Mouse (Mus musculus) midbrain, embryonic 15.5 days (tissue): ENCODE results near the gene Sox21. TPM values are rescaled to one million over a fixed set of nuclear protein-coding genes. Genes with fewer than 3 reads are reported as not detected.
A peak's percentile ranks its signal among the peaks of the same experiment; 100 is the strongest.

Experiments used
- ATAC-seq: fragments of 200-750 bp; cut with Nextera tagmentation; replicated peaks from 2 replicates; pipeline ENCODE4 v1.8.0; 2017; ENCODE audit warnings: moderate TSS enrichment
- H3K27ac ChIP-seq: fragments of 300-500 bp; sonication (generic); 2 replicates; pipeline ENCODE4 v1.5.1; 2015; ENCODE audit warnings: mild to moderate bottlenecking, inconsistent platforms
- H3K27me3 ChIP-seq: fragments of 300-500 bp; sonication (generic); replicated peaks from 2 replicates; pipeline ENCODE4 v1.6.1; 2015; ENCODE audit warnings: inconsistent platforms
- H3K36me3 ChIP-seq: fragments of 300-500 bp; sonication (generic); replicated peaks from 2 replicates; pipeline ENCODE4 v1.6.1; 2015; ENCODE audit warnings: inconsistent platforms
- H3K4me1 ChIP-seq: fragments of 300-500 bp; sonication (generic); 2 replicates; pipeline ENCODE4 v1.6.1; 2015; ENCODE audit warnings: inconsistent platforms
- H3K4me2 ChIP-seq: fragments of 300-500 bp; sonication (generic); 2 replicates; pipeline ENCODE4 v1.6.1; 2015; ENCODE audit warnings: inconsistent platforms, mild to moderate bottlenecking, moderate library complexity
- H3K4me3 ChIP-seq: fragments of 300-500 bp; sonication (generic); 2 replicates; pipeline ENCODE4 v1.5.1; 2015; ENCODE audit warnings: mild to moderate bottlenecking, inconsistent platforms
- H3K9ac ChIP-seq: fragments of 300-500 bp; sonication (generic); 2 replicates; pipeline ENCODE4 v1.6.1; 2015; ENCODE audit warnings: mild to moderate bottlenecking, inconsistent platforms
- H3K9me3 ChIP-seq: fragments of 300-500 bp; sonication (generic); 2 replicates; pipeline ENCODE4 v1.6.1; 2016; ENCODE audit warnings: inconsistent platforms
- WGBS: fragments of 180-500 bp; shearing (Covaris S2); methylation state at CpG from one replicate; pipeline ENCODE4 v1.1.7; 2015; ENCODE audit warnings: mixed read lengths; 5-methylcytosine and 5-hydroxymethylcytosine counted together
- polyA plus RNA-seq: library from polyadenylated mRNA; unstranded; fragments of >200 nt; fragmentation: Nextera tagmentation; extraction: Ambion mirVana; gene quantifications from 2 replicates; pipeline ENCODE4 v1.2.1, GENCODE M21; 2015

Gene Sox21
- polyA plus RNA-seq, 1 experiment from 2014 or later, result 9.8 TPM

- Histone ChIP-seq H3K9ac (peak overlapping the region; percentile 45), H3K36me3 (no peaks in the 10 kb centered on the region), H3K4me1 (peaks cover 41% of the 10 kb centered on the region), H3K27me3 (peaks cover 23% of the 10 kb centered on the region), H3K27ac (peak overlapping the region; percentile 85), H3K9me3 (no peaks in the 10 kb centered on the region), H3K4me2 (peak overlapping the region; percentile 74), H3K4me3 (peak overlapping the region; percentile 49)
- peak; percentile 64 for ATAC-seq
- WGBS, result under 1% methylated on average over 70 of the region's 73 CpGs
Measured at GRCm38 (mm10) chr14:118235973-118236885, 601 bp downstream of the Sox21 start.

- Histone ChIP-seq H3K36me3 (no peaks in the 10 kb centered on the region), H3K4me1 (peaks cover 46% of the 10 kb centered on the region), H3K9ac (peak overlapping the region; percentile 45), H3K4me3 (peak overlapping the region; percentile 49), H3K4me2 (peak overlapping the region; percentile 74), H3K27ac (peak overlapping the region; percentile 85), H3K27me3 (peaks cover 23% of the 10 kb centered on the region), H3K9me3 (no peaks in the 10 kb centered on the region)
- ATAC-seq, result no peak
- WGBS, result under 1% methylated on average over 54 of the region's 62 CpGs
Measured at GRCm38 (mm10) chr14:118235361-118235972, 1.4 kb downstream of the Sox21 start.

GRCm38 (mm10) chr14:118234541-118235210 lies 2.2 kb downstream of the Sox21 start:
- H3K4me3 ChIP-seq, result peak overlapping the region; percentile 49
- peak overlapping the region; percentile 85 for H3K27ac ChIP-seq
- H3K9ac ChIP-seq, result peak overlapping the region; percentile 45
- peak overlapping the region; percentile 74 for H3K4me2 ChIP-seq
- WGBS, result under 1% methylated on average over 54 of the region's 84 CpGs
- ATAC-seq, result no peak
- peaks cover 48% of the 10 kb centered on the region for H3K4me1 ChIP-seq
- H3K27me3 ChIP-seq, result peaks cover 16% of the 10 kb centered on the region
- H3K9me3 ChIP-seq, result no peaks in the 10 kb centered on the region
- no peaks in the 10 kb centered on the region for H3K36me3 ChIP-seq

GRCm38 (mm10) chr14:118233786-118234540 lies 2.9 kb downstream of the Sox21 start:
- Histone ChIP-seq H3K9me3 (no peaks in the 10 kb centered on the region), H3K4me2 (peak overlapping the region; percentile 74), H3K4me1 (peaks cover 49% of the 10 kb centered on the region), H3K27me3 (peaks cover 14% of the 10 kb centered on the region), H3K36me3 (no peaks in the 10 kb centered on the region), H3K9ac (peak overlapping the region; percentile 45), H3K4me3 (peak overlapping the region; percentile 49), H3K27ac (peak overlapping the region; percentile 85)
- 4% methylated on average over 26 of the region's 26 CpGs for WGBS
- no peak for ATAC-seq

GRCm38 (mm10) chr14:118232381-118232970 lies 4.4 kb downstream of the Sox21 start:
- H3K4me3 ChIP-seq, result peak overlapping the region; percentile 17
- peak overlapping the region; percentile 28; the same call in 1 of the 2 replicates for H3K27ac ChIP-seq
- WGBS, result 5% methylated on average over 8 of the region's 8 CpGs
- peak overlapping the region; percentile 47 for H3K4me2 ChIP-seq
- H3K9me3 ChIP-seq, result no peaks in the 10 kb centered on the region
- peaks cover 24% of the 10 kb centered on the region for H3K27me3 ChIP-seq
- H3K4me1 ChIP-seq, result peaks cover 58% of the 10 kb centered on the region
- H3K9ac ChIP-seq, result no peak overlapping the region; the same call in 1 of the 2 replicates
- no peak for ATAC-seq
- H3K36me3 ChIP-seq, result no peaks in the 10 kb centered on the region

GRCm38 (mm10) chr14:118226471-118227155 lies 10.2 kb downstream of the Sox21 start:
- peak overlapping the region; percentile 35; the same call in 1 of the 2 replicates for H3K4me2 ChIP-seq
- no peaks in the 10 kb centered on the region for H3K9me3 ChIP-seq
- H3K27ac ChIP-seq, result no peak overlapping the region
- no peak for ATAC-seq
- 0 out of 2 replicates have a peak overlapping the region, but pooled peaks have one; percentile 6 for H3K4me3 ChIP-seq
- H3K27me3 ChIP-seq, result peaks cover 41% of the 10 kb centered on the region
- H3K4me1 ChIP-seq, result peaks cover 43% of the 10 kb centered on the region
- no peaks in the 10 kb centered on the region for H3K36me3 ChIP-seq
- WGBS, result 3% methylated on average over 21 of the region's 21 CpGs
- H3K9ac ChIP-seq, result no peak overlapping the region

- H3K4me2 ChIP-seq, result peak overlapping the region; percentile 35
- H3K36me3 ChIP-seq, result no peaks in the 10 kb centered on the region
- peaks cover 41% of the 10 kb centered on the region for H3K27me3 ChIP-seq
- 0 out of 2 replicates have a peak overlapping the region, but pooled peaks have one; percentile 6 for H3K4me3 ChIP-seq
- peak; percentile 48; the same call in 1 of the 2 replicates for ATAC-seq
- under 1% methylated on average over 21 of the region's 21 CpGs for WGBS
- H3K27ac ChIP-seq, result no peak overlapping the region
- peaks cover 36% of the 10 kb centered on the region for H3K4me1 ChIP-seq
- no peak overlapping the region for H3K9ac ChIP-seq
- no peaks in the 10 kb centered on the region for H3K9me3 ChIP-seq
Measured at GRCm38 (mm10) chr14:118225911-118226310, 10.9 kb downstream of the Sox21 start.

- no peaks in the 10 kb centered on the region for H3K9me3 ChIP-seq
- ATAC-seq, result no peak
- WGBS, result 36% methylated on average over 16 of the region's 16 CpGs
- H3K27me3 ChIP-seq, result peaks cover 41% of the 10 kb centered on the region
- no peaks in the 10 kb centered on the region for H3K36me3 ChIP-seq
- H3K4me3 ChIP-seq, result no peak overlapping the region
- peaks cover 32% of the 10 kb centered on the region for H3K4me1 ChIP-seq
- peak overlapping the region; percentile 35 for H3K4me2 ChIP-seq
- H3K9ac ChIP-seq, result no peak overlapping the region
- no peak overlapping the region for H3K27ac ChIP-seq
Measured at GRCm38 (mm10) chr14:118225061-118225743, 11.6 kb downstream of the Sox21 start.

GRCm38 (mm10) chr14:118220885-118221284 lies 15.9 kb downstream of the Sox21 start:
- ATAC-seq, result no peak
- Histone ChIP-seq H3K9me3 (no peaks in the 10 kb centered on the region), H3K4me2 (no peak overlapping the region), H3K4me1 (peaks cover 5% of the 10 kb centered on the region), H3K36me3 (no peaks in the 10 kb centered on the region), H3K9ac (no peak overlapping the region), H3K4me3 (no peak overlapping the region), H3K27me3 (peaks cover 21% of the 10 kb centered on the region), H3K27ac (no peak overlapping the region)
- 90% methylated on average over 1 of the region's 1 CpGs for WGBS

- Histone ChIP-seq H3K4me3 (no peak overlapping the region), H3K9me3 (no peaks in the 10 kb centered on the region)
- 93% methylated on average over 8 of the region's 8 CpGs for WGBS
Measured at GRCm38 (mm10) chr14:118216826-118217225, 20.0 kb downstream of the Sox21 start.

More at GRCm38 (mm10) chr14:118216826-118217225, 20.0 kb downstream of the Sox21 start:
- ATAC-seq, result no peak
- Histone ChIP-seq H3K4me1 (no peaks in the 10 kb centered on the region), H3K27me3 (peaks cover 3% of the 10 kb centered on the region; the same call in 1 of the 2 replicates), H3K36me3 (no peaks in the 10 kb centered on the region), H3K9ac (no peak overlapping the region), H3K4me2 (no peak overlapping the region), H3K27ac (no peak overlapping the region)
